Comparison of ENCODE assay signal across 17 mouse cellular contexts in genomic region chr8:86844856-86845255, GRCm38 (mm10).
"Had no signal": no experiment of that assay in that cellular context is flagged by ENCODE, and none has a peak within 500 bp of the region (broad histone marks: within the 10 kb centered on the region; RNA-seq: fewer than 3 reads in every experiment).

No protein-coding gene starts in this region.

- DNase-seq: liver, embryonic 13.5 days; liver, postnatal 0 days; lung, postnatal 14 days; lung, postnatal 36 days; right cerebral cortex, postnatal 14 days; thymus, adult 2 months; thymus, postnatal 25 days; thymus, postnatal 4 days had no signal

- H3K9me3 ChIP-seq: liver, embryonic 13.5 days; liver, embryonic 15.5 days; megakaryocyte, embryonic 14.5 days; neural tube, embryonic 12.5 days; stomach, embryonic 15.5 days had no signal

- H3K9ac ChIP-seq: liver, embryonic 13.5 days; liver, embryonic 15.5 days; liver, postnatal 0 days; lung, embryonic 14.5 days; neural tube, embryonic 12.5 days; stomach, embryonic 15.5 days had no signal

- H3K27ac ChIP-seq: liver, embryonic 13.5 days; liver, embryonic 15.5 days; macrophage; neural tube, embryonic 12.5 days; stomach, embryonic 15.5 days; stomach, postnatal 0 days had no signal

- ATAC-seq: liver, postnatal 0 days; lung, postnatal 0 days had no signal

- H3K4me1 ChIP-seq: neural tube, embryonic 12.5 days; stomach, embryonic 15.5 days had no signal

- H3K4me3 ChIP-seq: liver, embryonic 13.5 days; liver, embryonic 15.5 days; megakaryocyte, embryonic 14.5 days; neural tube, embryonic 12.5 days; stomach, embryonic 15.5 days had no signal

- H3K27me3 ChIP-seq: liver, embryonic 13.5 days; liver, embryonic 15.5 days; megakaryocyte, embryonic 14.5 days; neural tube, embryonic 12.5 days; stomach, embryonic 15.5 days had no signal

- H3K4me2 ChIP-seq: liver, embryonic 11.5 days; liver, embryonic 13.5 days; liver, embryonic 15.5 days; lung, embryonic 14.5 days; neural tube, embryonic 12.5 days; stomach, embryonic 15.5 days had no signal
